Mouse (Mus musculus): ENCODE data around the gene Rem2. TPM values are rescaled to one million over a fixed set of nuclear protein-coding genes. Genes with fewer than 3 reads are reported as not detected.

The Rem2 gene
- polyA plus RNA-seq, 1 experiment from 2014 or later = 0.39 TPM

GRCm38 (mm10) chr14:54501365-54501764, 25.5 kb downstream of the Rem2 start:
- ATAC-seq = no peak

GRCm38 (mm10) chr14:54503092-54503491, 27.2 kb downstream of the Rem2 start:
- 0 out of 2 replicates have a peak, but pooled peaks cover 2% of the 10 kb centered on the region for H3K4me1 ChIP-seq
- peaks cover 21% of the 10 kb centered on the region for H3K36me3 ChIP-seq
- no peak overlapping the region for H3K27ac ChIP-seq
- H3K4me2 ChIP-seq = no peak overlapping the region
- 38% methylated on average over 2 of the region's 2 CpGs for WGBS (ENCODE audit: insufficient replicate concordance)
- H3K27me3 ChIP-seq (replicated peaks) = no peaks in the 10 kb centered on the region
- no peak overlapping the region for H3K9ac ChIP-seq
- no peak overlapping the region for H3K4me3 ChIP-seq
- ATAC-seq = no peak
- H3K9me3 ChIP-seq (replicated peaks) = no peaks in the 10 kb centered on the region

More at GRCm38 (mm10) chr14:54501365-54501764, 25.5 kb downstream of the Rem2 start:
- Histone ChIP-seq H3K36me3 (peaks cover 4% of the 10 kb centered on the region), H3K9me3 (replicated peaks) (no peaks in the 10 kb centered on the region), H3K4me2 (no peak overlapping the region), H3K9ac (no peak overlapping the region), H3K4me1 (0 out of 2 replicates have a peak, but pooled peaks cover 2% of the 10 kb centered on the region), H3K27ac (no peak overlapping the region), H3K4me3 (no peak overlapping the region), H3K27me3 (replicated peaks) (no peaks in the 10 kb centered on the region)
- 32% methylated on average over 2 of the region's 2 CpGs for WGBS (ENCODE audit: insufficient replicate concordance)

GRCm38 (mm10) chr14:54509774-54510173, 33.9 kb downstream of the Rem2 start:
- 89% methylated on average over 9 of the region's 9 CpGs for WGBS (ENCODE audit: insufficient replicate concordance)
- Histone ChIP-seq H3K27me3 (replicated peaks) (no peaks in the 10 kb centered on the region), H3K27ac (no peak overlapping the region), H3K4me2 (no peak overlapping the region), H3K9ac (no peak overlapping the region), H3K9me3 (replicated peaks) (peaks cover 6% of the 10 kb centered on the region; the same call in 1 of the 2 replicates), H3K4me3 (no peak overlapping the region), H3K36me3 (peaks cover 88% of the 10 kb centered on the region), H3K4me1 (no peaks in the 10 kb centered on the region)
- no peak for ATAC-seq

- Histone ChIP-seq H3K4me1 (peaks cover 30% of the 10 kb centered on the region), H3K27ac (peak overlapping the region; percentile 67), H3K4me3 (peak overlapping the region; percentile 83), H3K4me2 (peak overlapping the region; percentile 89), H3K9me3 (replicated peaks) (peaks cover 6% of the 10 kb centered on the region; the same call in 1 of the 2 replicates), H3K27me3 (replicated peaks) (0 out of 2 replicates have a peak, but pooled peaks cover 6% of the 10 kb centered on the region), H3K9ac (peak overlapping the region; percentile 82), H3K36me3 (peaks cover 36% of the 10 kb centered on the region)
- WGBS (ENCODE audit: insufficient replicate concordance) = 2% methylated on average over 17 of the region's 17 CpGs
- ATAC-seq = peak; percentile 25
Observed at GRCm38 (mm10) chr14:54516710-54517310, 40.9 kb downstream of the Rem2 start.

GRCm38 (mm10) chr14:54523600-54523999, 47.7 kb downstream of the Rem2 start:
- H3K4me2 ChIP-seq = no peak overlapping the region
- peaks cover 14% of the 10 kb centered on the region; the same call in 1 of the 2 replicates for H3K4me1 ChIP-seq
- H3K27ac ChIP-seq = no peak overlapping the region
- H3K9ac ChIP-seq = no peak overlapping the region
- ATAC-seq = no peak
- H3K27me3 ChIP-seq (replicated peaks) = peaks cover 41% of the 10 kb centered on the region
- no peaks in the 10 kb centered on the region for H3K9me3 ChIP-seq (replicated peaks)
- 30% methylated on average over 6 of the region's 6 CpGs for WGBS (ENCODE audit: insufficient replicate concordance)
- H3K4me3 ChIP-seq = no peak overlapping the region
- no peaks in the 10 kb centered on the region for H3K36me3 ChIP-seq

- H3K27ac ChIP-seq = no peak overlapping the region
- no peak overlapping the region for H3K9ac ChIP-seq
Observed at GRCm38 (mm10) chr14:54527227-54528006, 51.5 kb downstream of the Rem2 start.

GRCm38 (mm10) chr14:54528007-54528393, 52.1 kb downstream of the Rem2 start:
- Histone ChIP-seq H3K36me3 (no peaks in the 10 kb centered on the region), H3K9me3 (replicated peaks) (no peaks in the 10 kb centered on the region), H3K9ac (no peak overlapping the region), H3K4me2 (peak overlapping the region; percentile 52), H3K27me3 (replicated peaks) (peaks cover 43% of the 10 kb centered on the region), H3K4me3 (no peak overlapping the region), H3K4me1 (peaks cover 9% of the 10 kb centered on the region; the same call in 1 of the 2 replicates), H3K27ac (no peak overlapping the region)
- no peak for ATAC-seq
- WGBS (ENCODE audit: insufficient replicate concordance) = 19% methylated on average over 5 of the region's 5 CpGs

More at GRCm38 (mm10) chr14:54527227-54528006, 51.5 kb downstream of the Rem2 start:
- no peaks in the 10 kb centered on the region for H3K9me3 ChIP-seq (replicated peaks)
- peaks cover 9% of the 10 kb centered on the region; the same call in 1 of the 2 replicates for H3K4me1 ChIP-seq
- no peaks in the 10 kb centered on the region for H3K36me3 ChIP-seq
- 1% methylated on average over 18 of the region's 18 CpGs for WGBS (ENCODE audit: insufficient replicate concordance)
- H3K4me3 ChIP-seq = peak overlapping the region; percentile 16; the same call in 1 of the 2 replicates
- H3K27me3 ChIP-seq (replicated peaks) = peaks cover 43% of the 10 kb centered on the region
- peak overlapping the region; percentile 52 for H3K4me2 ChIP-seq
- ATAC-seq = no peak

GRCm38 (mm10) chr14:54528446-54529111, 52.7 kb downstream of the Rem2 start:
- H3K9ac ChIP-seq = no peak overlapping the region
- no peak overlapping the region for H3K4me3 ChIP-seq
- H3K4me2 ChIP-seq = no peak overlapping the region; the same call in 1 of the 2 replicates
- peaks cover 43% of the 10 kb centered on the region for H3K27me3 ChIP-seq (replicated peaks)
- ATAC-seq = 0 out of 2 replicates have a peak, but pooled peaks have one; percentile 44
- no peak overlapping the region for H3K27ac ChIP-seq
- no peaks in the 10 kb centered on the region for H3K9me3 ChIP-seq (replicated peaks)
- H3K36me3 ChIP-seq = no peaks in the 10 kb centered on the region
- 12% methylated on average over 17 of the region's 17 CpGs for WGBS (ENCODE audit: insufficient replicate concordance)
- H3K4me1 ChIP-seq = peaks cover 9% of the 10 kb centered on the region; the same call in 1 of the 2 replicates

Other genes starting within 250 kb of the Rem2 start
- gene Dad1, start 222.0 kb upstream of the Rem2 start, polyA plus RNA-seq (2016; fragmentation: Nextera tagmentation; extraction: Ambion mirVana) = 234 and 237 TPM in 2 replicates
- 18.8 and 22.0 TPM in 2 replicates for gene Abhd4, start 221.9 kb upstream of the Rem2 start, polyA plus RNA-seq (2016; fragmentation: Nextera tagmentation; extraction: Ambion mirVana)
- not detected in 2 replicates for gene Olfr49, start 191.2 kb upstream of the Rem2 start, polyA plus RNA-seq (2016; fragmentation: Nextera tagmentation; extraction: Ambion mirVana)
- gene Oxa1l, start 115.3 kb upstream of the Rem2 start, polyA plus RNA-seq (2016; fragmentation: Nextera tagmentation; extraction: Ambion mirVana) = 24.9 and 27.3 TPM in 2 replicates
- gene Slc7a7, start 58.3 kb upstream of the Rem2 start, polyA plus RNA-seq (2016; fragmentation: Nextera tagmentation; extraction: Ambion mirVana) = 8.4 and 8.5 TPM in 2 replicates
- 269 and 282 TPM in 2 replicates for gene Mrpl52, start 49.2 kb upstream of the Rem2 start, polyA plus RNA-seq (2016; fragmentation: Nextera tagmentation; extraction: Ambion mirVana)
- gene Mmp14, start 44.5 kb upstream of the Rem2 start, polyA plus RNA-seq (2016; fragmentation: Nextera tagmentation; extraction: Ambion mirVana) = 36.7 and 38.2 TPM in 2 replicates
- 31.2 and 32.9 TPM in 2 replicates for gene Lrp10, start 12.0 kb upstream of the Rem2 start, polyA plus RNA-seq (2016; fragmentation: Nextera tagmentation; extraction: Ambion mirVana)
- 60.6 and 61.1 TPM in 2 replicates for gene Prmt5, start 41.4 kb downstream of the Rem2 start, polyA plus RNA-seq (2016; fragmentation: Nextera tagmentation; extraction: Ambion mirVana)
- 49.3 and 52.0 TPM in 2 replicates for gene Haus4, start 78.5 kb downstream of the Rem2 start, polyA plus RNA-seq (2016; fragmentation: Nextera tagmentation; extraction: Ambion mirVana)
- gene Ajuba, start 101.5 kb downstream of the Rem2 start, polyA plus RNA-seq (2016; fragmentation: Nextera tagmentation; extraction: Ambion mirVana) = 10.4 and 12.7 TPM in 2 replicates
- 3.7 and 4.1 TPM in 2 replicates for gene 4931414P19Rik, start 129.9 kb downstream of the Rem2 start, polyA plus RNA-seq (2016; fragmentation: Nextera tagmentation; extraction: Ambion mirVana)
- gene Psmb5, start 141.9 kb downstream of the Rem2 start, polyA plus RNA-seq (2016; fragmentation: Nextera tagmentation; extraction: Ambion mirVana) = 281 and 292 TPM in 2 replicates
- gene Psmb11, start 145.3 kb downstream of the Rem2 start, polyA plus RNA-seq (2016; fragmentation: Nextera tagmentation; extraction: Ambion mirVana) = not detected in 2 replicates
- not detected in 2 replicates for gene Gm17606, start 164.9 kb downstream of the Rem2 start, polyA plus RNA-seq (2016; fragmentation: Nextera tagmentation; extraction: Ambion mirVana)
- gene Cdh24, start 165.3 kb downstream of the Rem2 start, polyA plus RNA-seq (2016; fragmentation: Nextera tagmentation; extraction: Ambion mirVana) = 0.61 and 1.0 TPM in 2 replicates
- gene 1700123O20Rik, start 210.1 kb downstream of the Rem2 start, polyA plus RNA-seq (2016; fragmentation: Nextera tagmentation; extraction: Ambion mirVana) = 51.6 and 53.9 TPM in 2 replicates
- gene Acin1, start 210.8 kb downstream of the Rem2 start, polyA plus RNA-seq (2016; fragmentation: Nextera tagmentation; extraction: Ambion mirVana) = 74.1 and 76.0 TPM in 2 replicates
- gene Gm29776, start 222.7 kb downstream of the Rem2 start, polyA plus RNA-seq (2016; fragmentation: Nextera tagmentation; extraction: Ambion mirVana) = 0.05 TPM in 1 of 2 replicates, not detected in the other
- 3.3 and 3.7 TPM in 2 replicates for gene Cebpe, start 236.1 kb downstream of the Rem2 start, polyA plus RNA-seq (2016; fragmentation: Nextera tagmentation; extraction: Ambion mirVana)